Mouse (Mus musculus): ENCODE data around the gene Iqcf3.

GRCm38 (mm10) chr9:106519909-106520308 lies 41.5 kb downstream of the Iqcf3 start:
- TF ChIP-seq CTCF (IDR thresholded peaks at IDR 0.05; ENCODE audit: low read depth) (no peak), EP300 (IDR thresholded peaks at IDR 0.05; ENCODE audit: low read depth) (no peak)

Data from liver, postnatal 0 days (tissue).